Mouse (Mus musculus): Measurements from ENCODE around the gene Klf12.

- no peak for TF ChIP-seq EP300 (IDR thresholded peaks at IDR 0.05; ENCODE audit: insufficient read depth, low read depth, low read length)
- TF ChIP-seq CTCF (IDR thresholded peaks at IDR 0.05; ENCODE audit: low read depth, low read length) = no peak
- no peak for TF ChIP-seq POLR2A (IDR thresholded peaks at IDR 0.05; ENCODE audit: insufficient read depth, low read length)
Observed at GRCm38 (mm10) chr14:100189490-100190197, 94.8 kb downstream of the Klf12 start.

Measured in ES-Bruce4 (cell line).